In the genomic region with DNA sequence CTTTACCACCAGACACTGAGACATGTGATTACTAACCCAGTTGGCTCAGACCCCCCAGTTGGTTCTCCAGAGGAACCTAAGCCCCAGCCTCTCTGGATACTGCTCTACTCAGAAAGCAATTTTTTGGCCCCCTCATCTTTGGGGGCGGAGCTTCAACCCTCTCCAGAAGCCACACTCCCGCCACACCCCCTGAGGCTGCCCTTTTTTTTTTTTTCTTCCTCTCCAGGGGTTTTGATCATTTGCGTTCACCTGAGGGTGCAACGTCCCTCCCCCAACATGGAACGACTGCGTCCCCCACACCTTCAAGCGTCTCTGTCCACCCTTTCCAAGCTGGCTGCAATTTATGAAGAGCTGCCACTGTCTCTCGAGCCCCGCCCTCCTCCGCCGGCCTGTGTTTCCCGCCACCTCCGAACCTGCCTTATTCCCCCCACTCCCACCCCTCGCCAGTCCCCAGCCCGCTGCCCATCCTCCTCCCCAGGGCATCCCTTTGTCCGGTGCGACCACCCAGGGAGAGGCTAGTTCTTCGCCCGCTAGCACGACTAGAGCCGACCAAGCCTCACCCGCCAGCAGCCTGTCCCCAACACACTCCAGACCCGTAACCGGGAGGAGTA, we compare ENCODE assay signal across 8 mouse cellular contexts. TPM values are rescaled to one million over a fixed set of nuclear protein-coding genes. Genes with fewer than 3 reads are reported as not detected.
A peak's percentile ranks its signal among the peaks of the same experiment; 100 is the strongest.
DNase-seq lines count a peak whose midpoint lies in the region; ATAC-seq and TF ChIP-seq lines count a peak whose summit lies in the region.

No protein-coding gene starts in this region.

- WGBS in intestine, embryonic 16.5 days, result under 1% methylated on average over 24 of the region's 24 CpGs
- WGBS in lung, postnatal 0 days, result 1% methylated on average over 24 of the region's 24 CpGs
- under 1% methylated on average over 24 of the region's 24 CpGs for WGBS in stomach, embryonic 15.5 days

- peak overlapping the region; percentile 54 for H3K27ac ChIP-seq in ES-Bruce4 (ENCODE audit: insufficient read depth, low read length)
- peak overlapping the region; percentile 93 for H3K27ac ChIP-seq in intestine, embryonic 16.5 days (ENCODE audit: low read length)
- H3K27ac ChIP-seq in lung, postnatal 0 days (ENCODE audit: low read length), result peak overlapping the region; percentile 90
- H3K27ac ChIP-seq in stomach, embryonic 15.5 days, result peak overlapping the region; percentile 92

- ATAC-seq in intestine, embryonic 16.5 days, result no peak; the same call in 1 of the 2 replicates
- ATAC-seq in lung, postnatal 0 days, result peak; percentile 36
- no peak for ATAC-seq in stomach, embryonic 15.5 days (ENCODE audit: insufficient read depth, low FRiP score, low read depth)

- peaks cover 15% of the 10 kb centered on the region for H3K4me1 ChIP-seq in ES-Bruce4 (ENCODE audit: control insufficient read depth, insufficient read depth, low read length)
- H3K4me1 ChIP-seq in intestine, embryonic 16.5 days (ENCODE audit: control insufficient read depth, insufficient read depth, low read length), result peaks cover 32% of the 10 kb centered on the region
- 0 out of 2 replicates have a peak, but pooled peaks cover 6% of the 10 kb centered on the region for H3K4me1 ChIP-seq in lung, postnatal 0 days (ENCODE audit: insufficient read depth, low read depth, low read length)
- peaks cover 26% of the 10 kb centered on the region for H3K4me1 ChIP-seq in stomach, embryonic 15.5 days

- no peaks in the 10 kb centered on the region for H3K9me3 ChIP-seq in ES-Bruce4 (replicated peaks; ENCODE audit: control insufficient read depth, insufficient read depth, low read length, poor library complexity, severe bottlenecking)
- H3K9me3 ChIP-seq in intestine, embryonic 16.5 days (ENCODE audit: control insufficient read depth, low read length), result no peaks in the 10 kb centered on the region
- no peaks in the 10 kb centered on the region for H3K9me3 ChIP-seq in lung, postnatal 0 days (ENCODE audit: low read length)
- no peaks in the 10 kb centered on the region for H3K9me3 ChIP-seq in stomach, embryonic 15.5 days

- peak overlapping the region; percentile 79 for H3K4me2 ChIP-seq in intestine, embryonic 16.5 days (ENCODE audit: low read depth, low read length)
- peak overlapping the region; percentile 95 for H3K4me2 ChIP-seq in lung, postnatal 0 days (replicated peaks; ENCODE audit: low read depth, low read length)
- H3K4me2 ChIP-seq in stomach, embryonic 15.5 days, result peak overlapping the region; percentile 80

- H3K36me3 ChIP-seq in ES-Bruce4 (ENCODE audit: control insufficient read depth, insufficient read depth, low read length, poor library complexity, severe bottlenecking), result no peaks in the 10 kb centered on the region
- H3K36me3 ChIP-seq in intestine, embryonic 16.5 days (ENCODE audit: control insufficient read depth, insufficient read depth, low read length), result peaks cover 7% of the 10 kb centered on the region
- no peaks in the 10 kb centered on the region; the same call in 1 of the 2 replicates for H3K36me3 ChIP-seq in lung, postnatal 0 days (ENCODE audit: insufficient read depth, low read length)
- H3K36me3 ChIP-seq in stomach, embryonic 15.5 days, result peaks cover 19% of the 10 kb centered on the region

- TF ChIP-seq EP300 in ES-Bruce4 (IDR thresholded peaks at IDR 0.05; ENCODE audit: insufficient read depth, low read depth, low read length), result no peak
- no peak; the same call in 1 of the 2 replicates for TF ChIP-seq EP300 in lung, postnatal 0 days (IDR thresholded peaks at IDR 0.05)

- no peak for TF ChIP-seq POLR2A in ES-Bruce4 (IDR thresholded peaks at IDR 0.05; ENCODE audit: insufficient read depth, low read length)

- intact Hi-C loops in gastrocnemius, postnatal 14 days (cut with DNase I; ENCODE audit: low total_unique reads), result no loop called here

- peak overlapping the region; percentile 93 for H3K4me3 ChIP-seq in ES-Bruce4 (ENCODE audit: low read depth, low read length)
- H3K4me3 ChIP-seq in intestine, embryonic 16.5 days (ENCODE audit: low read length), result peak overlapping the region; percentile 80
- H3K4me3 ChIP-seq in lung, postnatal 0 days (ENCODE audit: low read depth, low read length), result peak overlapping the region; percentile 75
- peak overlapping the region; percentile 77 for H3K4me3 ChIP-seq in stomach, embryonic 15.5 days (replicated peaks)

- H3K9ac ChIP-seq in ES-Bruce4 (ENCODE audit: low read depth, poor library complexity, severe bottlenecking), result peak overlapping the region; percentile 80
- H3K9ac ChIP-seq in intestine, embryonic 16.5 days (ENCODE audit: low read depth, low read length), result peak overlapping the region; percentile 88
- H3K9ac ChIP-seq in lung, postnatal 0 days (replicated peaks; ENCODE audit: low read depth), result peak overlapping the region; percentile 55
- H3K9ac ChIP-seq in stomach, embryonic 15.5 days, result peak overlapping the region; percentile 71

- no peak for TF ChIP-seq CTCF in ES-Bruce4 (IDR thresholded peaks at IDR 0.05; ENCODE audit: low read depth, low read length)
- TF ChIP-seq CTCF in lung, postnatal 0 days (IDR thresholded peaks at IDR 0.05), result no peak

- no peaks in the 10 kb centered on the region for H3K27me3 ChIP-seq in ES-Bruce4 (ENCODE audit: control insufficient read depth, insufficient read depth, low read length, poor library complexity, severe bottlenecking)
- no peaks in the 10 kb centered on the region for H3K27me3 ChIP-seq in intestine, embryonic 16.5 days (replicated peaks; ENCODE audit: control insufficient read depth, insufficient read depth, low read length)
- H3K27me3 ChIP-seq in lung, postnatal 0 days (replicated peaks; ENCODE audit: insufficient read depth, low read length), result no peaks in the 10 kb centered on the region
- no peaks in the 10 kb centered on the region for H3K27me3 ChIP-seq in stomach, embryonic 15.5 days (replicated peaks)

- peak; percentile 53 for DNase-seq in 416B (ENCODE audit: low read depth)
- DNase-seq in cerebellum, adult 9-11 months, result peak; percentile 79
- DNase-seq in gastrocnemius, postnatal 14 days, result peak; percentile 72
- DNase-seq in lung, postnatal 0 days (ENCODE audit: low spot score), result peak; percentile 74
- DNase-seq in layer of hippocampus, adult 9-11 months, result no peak

RNA-seq across cellular contexts. Expression of gene Wdr6, which starts 0.5 kb away (rescaled TPM):
- polyA plus RNA-seq in ES-Bruce4 (2011; ENCODE audit: insufficient read depth, insufficient read length, low read depth, missing spikeins), result 24.6 and 24.7 TPM in 2 replicates
- 10 to 100 TPM in 1 of 2 experiments, 1 to 10 TPM in 1; 6.9 to 10.4 TPM for total RNA-seq in gastrocnemius, postnatal 14 days (2021)
- 60.7 and 64.4 TPM in 2 replicates for polyA plus RNA-seq in intestine, embryonic 16.5 days (2015; fragmentation: Nextera tagmentation; extraction: Ambion mirVana)
- polyA plus RNA-seq in lung, postnatal 0 days (2015; fragmentation: Nextera tagmentation; extraction: Ambion mirVana), result 36.6 and 39.5 TPM in 2 replicates
- 74.9 and 88.4 TPM in 2 replicates for polyA plus RNA-seq in stomach, embryonic 15.5 days (2015; fragmentation: Nextera tagmentation; extraction: Ambion mirVana)

RNA-seq across cellular contexts. Expression of gene Dalrd3, which starts 8.4 kb away (rescaled TPM):
- 32.7 and 38.9 TPM in 2 replicates for polyA plus RNA-seq in ES-Bruce4 (2011; ENCODE audit: insufficient read depth, insufficient read length, low read depth, missing spikeins)
- total RNA-seq in gastrocnemius, postnatal 14 days (2021), result 1 to 10 TPM; 7.0 to 7.9 TPM
- 100 and 115 TPM in 2 replicates for polyA plus RNA-seq in intestine, embryonic 16.5 days (2015; fragmentation: Nextera tagmentation; extraction: Ambion mirVana)
- 74.0 and 78.4 TPM in 2 replicates for polyA plus RNA-seq in lung, postnatal 0 days (2015; fragmentation: Nextera tagmentation; extraction: Ambion mirVana)
- polyA plus RNA-seq in stomach, embryonic 15.5 days (2015; fragmentation: Nextera tagmentation; extraction: Ambion mirVana), result 108 and 126 TPM in 2 replicates

RNA-seq across cellular contexts. Expression of gene Ndufaf3, which starts 10.8 kb away (rescaled TPM):
- polyA plus RNA-seq in ES-Bruce4 (2011; ENCODE audit: insufficient read depth, insufficient read length, low read depth, missing spikeins), result 24.7 and 29.7 TPM in 2 replicates
- total RNA-seq in gastrocnemius, postnatal 14 days (2021), result 10 to 100 TPM; 30.0 to 32.9 TPM
- polyA plus RNA-seq in intestine, embryonic 16.5 days (2015; fragmentation: Nextera tagmentation; extraction: Ambion mirVana), result 41.1 and 42.1 TPM in 2 replicates
- 65.7 and 66.3 TPM in 2 replicates for polyA plus RNA-seq in lung, postnatal 0 days (2015; fragmentation: Nextera tagmentation; extraction: Ambion mirVana)
- 38.0 and 38.9 TPM in 2 replicates for polyA plus RNA-seq in stomach, embryonic 15.5 days (2015; fragmentation: Nextera tagmentation; extraction: Ambion mirVana)

RNA-seq across cellular contexts. Expression of gene Impdh2, which starts 18.0 kb away (rescaled TPM):
- polyA plus RNA-seq in ES-Bruce4 (2011; ENCODE audit: insufficient read depth, insufficient read length, low read depth, missing spikeins), result 387 and 445 TPM in 2 replicates
- 10 to 100 TPM; 50.6 to 55.4 TPM for total RNA-seq in gastrocnemius, postnatal 14 days (2021)
- polyA plus RNA-seq in intestine, embryonic 16.5 days (2015; fragmentation: Nextera tagmentation; extraction: Ambion mirVana), result 149 and 173 TPM in 2 replicates
- 55.6 and 56.2 TPM in 2 replicates for polyA plus RNA-seq in lung, postnatal 0 days (2015; fragmentation: Nextera tagmentation; extraction: Ambion mirVana)
- polyA plus RNA-seq in stomach, embryonic 15.5 days (2015; fragmentation: Nextera tagmentation; extraction: Ambion mirVana), result 152 and 175 TPM in 2 replicates

RNA-seq across cellular contexts. Expression of gene P4htm, which starts 19.4 kb away (rescaled TPM):
- 2.4 TPM in 2 replicates for polyA plus RNA-seq in ES-Bruce4 (2011; ENCODE audit: insufficient read depth, insufficient read length, low read depth, missing spikeins)
- 1 to 10 TPM; 4.0 to 4.1 TPM for total RNA-seq in gastrocnemius, postnatal 14 days (2021)
- polyA plus RNA-seq in intestine, embryonic 16.5 days (2015; fragmentation: Nextera tagmentation; extraction: Ambion mirVana), result 4.5 and 5.0 TPM in 2 replicates
- 3.2 and 4.1 TPM in 2 replicates for polyA plus RNA-seq in lung, postnatal 0 days (2015; fragmentation: Nextera tagmentation; extraction: Ambion mirVana)
- polyA plus RNA-seq in stomach, embryonic 15.5 days (2015; fragmentation: Nextera tagmentation; extraction: Ambion mirVana), result 5.5 and 6.1 TPM in 2 replicates
